Mouse (Mus musculus) lung, postnatal 0 days (tissue): ENCODE results near the gene Esrp2. TPM values are rescaled to one million over a fixed set of nuclear protein-coding genes. Genes with fewer than 3 reads are reported as not detected.
A peak's percentile ranks its signal among the peaks of the same experiment; 100 is the strongest.

Experiments
- ATAC-seq: fragments of 200-750 bp; cut with Nextera tagmentation; 2 replicates; pipeline ENCODE4 v1.8.0; 2017; ENCODE audit warnings: moderate library complexity
- DNase-seq: peaks from one replicate; pipeline ENCODE4 v3.0.0-alpha.2; 2016; ENCODE audit warnings: low spot score
- H3K27ac ChIP-seq: fragments of 300-500 bp; sonication (generic); 2 replicates; pipeline ENCODE4 v1.5.1; 2014; ENCODE audit warnings: antibody characterized with exemption, mild to moderate bottlenecking, low read length, mixed read lengths
- H3K27me3 ChIP-seq: fragments of 300-500 bp; sonication (generic); replicated peaks from 2 replicates; pipeline ENCODE4 v1.6.1; 2014; ENCODE audit warnings: low read length, mixed read lengths; ENCODE audit not compliant: insufficient read depth
- H3K36me3 ChIP-seq: fragments of 300-500 bp; sonication (generic); 2 replicates; pipeline ENCODE4 v1.6.1; 2014; ENCODE audit warnings: low read length, mixed read lengths; ENCODE audit not compliant: insufficient read depth
- H3K4me1 ChIP-seq: fragments of 300-500 bp; sonication (generic); 2 replicates; pipeline ENCODE4 v1.6.1; 2014; ENCODE audit warnings: antibody characterized with exemption, low read depth, low read length, mixed read lengths; ENCODE audit not compliant: insufficient read depth
- H3K4me2 ChIP-seq: fragments of 300-500 bp; sonication (generic); replicated peaks from 2 replicates; pipeline ENCODE4 v1.6.1; 2014; ENCODE audit warnings: low read depth, mild to moderate bottlenecking, low read length, moderate library complexity, mixed read lengths
- H3K4me3 ChIP-seq: fragments of 300-500 bp; sonication (generic); 2 replicates; pipeline ENCODE4 v1.5.1; 2014; ENCODE audit warnings: low read depth, low read length
- H3K9ac ChIP-seq: fragments of 300-500 bp; sonication (generic); replicated peaks from 2 replicates; pipeline ENCODE4 v1.6.1; 2014; ENCODE audit warnings: low read depth, mild to moderate bottlenecking
- H3K9me3 ChIP-seq: fragments of 300-500 bp; sonication (generic); 2 replicates; pipeline ENCODE4 v1.6.1; 2016; ENCODE audit warnings: low read length, mixed read lengths
- CTCF ChIP-seq: IDR thresholded peaks from 2 replicates; pipeline ENCODE4 v1.5.1; 2016; ENCODE audit warnings: antibody characterized with exemption, mild to moderate bottlenecking
- EP300 ChIP-seq: IDR thresholded peaks from 2 replicates; pipeline ENCODE4 v1.6.1; 2016; ENCODE audit warnings: antibody characterized with exemption, mild to moderate bottlenecking, control low read depth
- WGBS: fragments of 180-500 bp; shearing (Covaris S2); extraction: QIAGEN DNeasy Blood & Tissue Kit; methylation state at CpG from one replicate; pipeline ENCODE4 v1.1.7; 2014; 5-methylcytosine and 5-hydroxymethylcytosine counted together
- polyA plus RNA-seq: library from polyadenylated mRNA; unstranded; fragments of >200 nt; fragmentation: Nextera tagmentation; extraction: Ambion mirVana; gene quantifications from 2 replicates; pipeline ENCODE4 v1.2.1, GENCODE M21; 2015

Gene Esrp2
- polyA plus RNA-seq, 1 experiment from 2014 or later: 38.4 TPM

- Histone ChIP-seq H3K36me3 (peaks cover 14% of the 10 kb centered on the region; the same call in 1 of the 2 replicates), H3K27ac (peak overlapping the region; percentile 95), H3K4me3 (peak overlapping the region; percentile 67), H3K9ac (peak overlapping the region; percentile 80), H3K27me3 (peaks cover 8% of the 10 kb centered on the region), H3K4me1 (peaks cover 3% of the 10 kb centered on the region; the same call in 1 of the 2 replicates), H3K9me3 (no peaks in the 10 kb centered on the region), H3K4me2 (peak overlapping the region; percentile 73)
- TF ChIP-seq EP300 (peak; percentile 92), CTCF (no peak)
- DNase-seq (peak; percentile 96), ATAC-seq (peak; percentile 81)
- WGBS: 14% methylated on average over 14 of the region's 14 CpGs
Observed at GRCm38 (mm10) chr8:106134751-106135571, 1.8 kb downstream of the Esrp2 start.

- WGBS: 61% methylated on average over 6 of the region's 6 CpGs
- Histone ChIP-seq H3K4me2 (peak overlapping the region; percentile 20; the same call in 1 of the 2 replicates), H3K27me3 (peaks cover 8% of the 10 kb centered on the region), H3K27ac (peak overlapping the region; percentile 47), H3K4me3 (no peak overlapping the region), H3K9ac (no peak overlapping the region), H3K9me3 (no peaks in the 10 kb centered on the region), H3K36me3 (peaks cover 15% of the 10 kb centered on the region), H3K4me1 (peaks cover 3% of the 10 kb centered on the region; the same call in 1 of the 2 replicates)
- TF ChIP-seq CTCF (no peak), EP300 (no peak)
- ATAC-seq (no peak), DNase-seq (no peak)
Observed at GRCm38 (mm10) chr8:106133946-106134345, 2.8 kb downstream of the Esrp2 start.

GRCm38 (mm10) chr8:106133526-106133925 lies 3.2 kb downstream of the Esrp2 start:
- H3K4me3 ChIP-seq: no peak overlapping the region
- DNase-seq (peak; percentile 40), ATAC-seq (no peak)
- peak overlapping the region; percentile 20; the same call in 1 of the 2 replicates for H3K4me2 ChIP-seq
- H3K4me1 ChIP-seq: peaks cover 3% of the 10 kb centered on the region; the same call in 1 of the 2 replicates
- TF ChIP-seq EP300 (no peak), CTCF (no peak)
- no peak overlapping the region for H3K9ac ChIP-seq
- no peaks in the 10 kb centered on the region for H3K9me3 ChIP-seq
- H3K36me3 ChIP-seq: peaks cover 18% of the 10 kb centered on the region
- H3K27me3 ChIP-seq: peaks cover 8% of the 10 kb centered on the region
- 53% methylated on average over 13 of the region's 13 CpGs for WGBS
- H3K27ac ChIP-seq: 0 out of 2 replicates have a peak overlapping the region, but pooled peaks have one; percentile 20

GRCm38 (mm10) chr8:106132356-106132755 lies 4.4 kb downstream of the Esrp2 start:
- H3K9me3 ChIP-seq: no peaks in the 10 kb centered on the region
- DNase-seq: no peak
- H3K27me3 ChIP-seq: peaks cover 8% of the 10 kb centered on the region
- H3K4me2 ChIP-seq: no peak overlapping the region
- no peak overlapping the region for H3K27ac ChIP-seq
- no peak for TF ChIP-seq EP300
- no peak for TF ChIP-seq CTCF
- H3K4me3 ChIP-seq: no peak overlapping the region
- ATAC-seq: no peak
- H3K36me3 ChIP-seq: peaks cover 18% of the 10 kb centered on the region
- H3K4me1 ChIP-seq: peaks cover 3% of the 10 kb centered on the region; the same call in 1 of the 2 replicates
- H3K9ac ChIP-seq: no peak overlapping the region
- 91% methylated on average over 11 of the region's 11 CpGs for WGBS

GRCm38 (mm10) chr8:106131488-106132222 lies 5.1 kb downstream of the Esrp2 start:
- H3K4me2 ChIP-seq: no peak overlapping the region
- no peak overlapping the region for H3K9ac ChIP-seq
- no peak for DNase-seq
- WGBS: 81% methylated on average over 7 of the region's 7 CpGs
- peaks cover 18% of the 10 kb centered on the region for H3K36me3 ChIP-seq
- ATAC-seq: no peak
- H3K4me3 ChIP-seq: no peak overlapping the region
- TF ChIP-seq EP300 (no peak), CTCF (no peak)
- peaks cover 8% of the 10 kb centered on the region for H3K27me3 ChIP-seq
- no peaks in the 10 kb centered on the region for H3K9me3 ChIP-seq
- H3K4me1 ChIP-seq: no peaks in the 10 kb centered on the region
- no peak overlapping the region for H3K27ac ChIP-seq

GRCm38 (mm10) chr8:106131021-106131420 lies 5.8 kb downstream of the Esrp2 start:
- ATAC-seq: no peak
- Histone ChIP-seq H3K36me3 (peaks cover 18% of the 10 kb centered on the region), H3K4me2 (no peak overlapping the region)

More at GRCm38 (mm10) chr8:106131021-106131420, 5.8 kb downstream of the Esrp2 start:
- TF ChIP-seq CTCF: no peak
- TF ChIP-seq EP300: no peak
- Histone ChIP-seq H3K27ac (no peak overlapping the region), H3K9ac (no peak overlapping the region), H3K4me3 (no peak overlapping the region), H3K4me1 (no peaks in the 10 kb centered on the region), H3K9me3 (no peaks in the 10 kb centered on the region), H3K27me3 (peaks cover 6% of the 10 kb centered on the region)
- WGBS: 89% methylated on average over 4 of the region's 4 CpGs
- DNase-seq: no peak
